18 mouse cellular contexts compared by ENCODE assay signal in genomic region chr8:33067453-33068039, GRCm38 (mm10).
DNase-seq lines count a peak whose midpoint lies in the region; ATAC-seq and TF ChIP-seq lines count a peak whose summit lies in the region.
"Had no signal": no experiment of that assay in that cellular context is flagged by ENCODE, and none has a peak within 500 bp of the region (broad histone marks: within the 10 kb centered on the region; RNA-seq: fewer than 3 reads in every experiment).

No protein-coding gene starts in this region.

- WGBS in hindbrain, embryonic 15.5 days: 49% methylated on average over 8 of the region's 8 CpGs
- 69% methylated on average over 8 of the region's 8 CpGs for WGBS in hindbrain, embryonic 11.5 days
- 34% methylated on average over 8 of the region's 8 CpGs for WGBS in lung, embryonic 14.5 days

- no peaks in the 10 kb centered on the region for H3K36me3 ChIP-seq in hindbrain, embryonic 15.5 days
- H3K36me3 ChIP-seq in hindbrain, embryonic 11.5 days (ENCODE audit: control insufficient read depth, insufficient read depth, low read length): no peaks in the 10 kb centered on the region
- H3K36me3 ChIP-seq in lung, embryonic 14.5 days (ENCODE audit: insufficient read depth): no peaks in the 10 kb centered on the region
- H3K36me3 ChIP-seq: embryonic facial prominence, embryonic 10.5 days; heart, embryonic 13.5 days; hindbrain, embryonic 13.5 days had no signal

- no peak overlapping the region for H3K4me2 ChIP-seq in hindbrain, embryonic 15.5 days
- H3K4me2 ChIP-seq in hindbrain, embryonic 11.5 days (replicated peaks; ENCODE audit: low read depth, low read length): no peak overlapping the region
- H3K4me2 ChIP-seq in lung, embryonic 14.5 days: no peak overlapping the region
- H3K4me2 ChIP-seq: heart, embryonic 13.5 days; hindbrain, embryonic 13.5 days had no signal

- H3K4me1 ChIP-seq in hindbrain, embryonic 15.5 days (replicated peaks): no peaks in the 10 kb centered on the region
- H3K4me1 ChIP-seq in hindbrain, embryonic 11.5 days (replicated peaks; ENCODE audit: control insufficient read depth, insufficient read depth, low read length): no peaks in the 10 kb centered on the region; the same call in 1 of the 2 replicates
- H3K4me1 ChIP-seq in lung, embryonic 14.5 days (ENCODE audit: insufficient read depth): no peaks in the 10 kb centered on the region
- H3K4me1 ChIP-seq: embryonic facial prominence, embryonic 10.5 days; heart, embryonic 13.5 days; hindbrain, embryonic 13.5 days had no signal

- no peaks in the 10 kb centered on the region for H3K27me3 ChIP-seq in hindbrain, embryonic 15.5 days
- H3K27me3 ChIP-seq in hindbrain, embryonic 11.5 days (ENCODE audit: control insufficient read depth, insufficient read depth, low read length): no peaks in the 10 kb centered on the region
- no peaks in the 10 kb centered on the region for H3K27me3 ChIP-seq in lung, embryonic 14.5 days (ENCODE audit: insufficient read depth, low read length)
- H3K27me3 ChIP-seq: heart, embryonic 13.5 days; hindbrain, embryonic 13.5 days had no signal

- H3K27ac ChIP-seq in hindbrain, embryonic 15.5 days (replicated peaks): no peak overlapping the region
- H3K27ac ChIP-seq in hindbrain, embryonic 11.5 days (ENCODE audit: low read depth, low read length): no peak overlapping the region
- no peak overlapping the region for H3K27ac ChIP-seq in lung, embryonic 14.5 days (ENCODE audit: low read depth)
- H3K27ac ChIP-seq: embryonic facial prominence, embryonic 10.5 days; heart, embryonic 13.5 days; hindbrain, embryonic 13.5 days had no signal

- H3K9ac ChIP-seq in hindbrain, embryonic 15.5 days: no peak overlapping the region
- H3K9ac ChIP-seq in hindbrain, embryonic 11.5 days (ENCODE audit: low read depth, low read length): no peak overlapping the region
- H3K9ac ChIP-seq in lung, embryonic 14.5 days: no peak overlapping the region
- H3K9ac ChIP-seq: heart, embryonic 13.5 days; hindbrain, embryonic 13.5 days had no signal

- no peak for TF ChIP-seq CTCF in lung, embryonic 14.5 days (IDR thresholded peaks at IDR 0.05; ENCODE audit: low read depth)

- no peak overlapping the region for H3K4me3 ChIP-seq in hindbrain, embryonic 15.5 days
- no peak overlapping the region for H3K4me3 ChIP-seq in hindbrain, embryonic 11.5 days (ENCODE audit: low read depth, low read length)
- H3K4me3 ChIP-seq in lung, embryonic 14.5 days (ENCODE audit: low read depth, low read length): no peak overlapping the region
- H3K4me3 ChIP-seq: embryonic facial prominence, embryonic 10.5 days; heart, embryonic 13.5 days; hindbrain, embryonic 13.5 days had no signal

- 0 out of 2 replicates have a peak, but pooled peaks have one; percentile 56 for ATAC-seq in hindbrain, embryonic 15.5 days (ENCODE audit: low FRiP score, low read depth)
- ATAC-seq in hindbrain, embryonic 11.5 days (ENCODE audit: low FRiP score): no peak
- peak; percentile 14; the same call in 1 of the 2 replicates for ATAC-seq in lung, embryonic 14.5 days (ENCODE audit: insufficient read depth)

- no peaks in the 10 kb centered on the region for H3K9me3 ChIP-seq in hindbrain, embryonic 15.5 days
- H3K9me3 ChIP-seq in hindbrain, embryonic 11.5 days (ENCODE audit: control insufficient read depth, low read length): no peaks in the 10 kb centered on the region
- no peaks in the 10 kb centered on the region for H3K9me3 ChIP-seq in lung, embryonic 14.5 days (ENCODE audit: low read depth, low read length)
- H3K9me3 ChIP-seq: embryonic facial prominence, embryonic 10.5 days; heart, embryonic 13.5 days; hindbrain, embryonic 13.5 days had no signal

- DNase-seq in cerebellum, postnatal 14 days: peak; percentile 43 to 56
- DNase-seq in cerebellum, adult 9-11 months: no peak
- DNase-seq in hindbrain, embryonic 11.5 days (ENCODE audit: low spot score): no peak
- peak; percentile 9 for DNase-seq in lung, embryonic 14.5 days
- DNase-seq in lung, postnatal 36 days: no peak
- DNase-seq in retina, embryonic 14.5 days (ENCODE audit: low spot score): peak; percentile 24
- DNase-seq in adrenal gland, adult (ENCODE audit: inconsistent age in 2 of 2, low spot score in 1 of 2): no peak
- DNase-seq: adrenal gland, postnatal 14 days; cerebellum, adult 18-20 months; cerebellum, postnatal 36 days; gastrocnemius, postnatal 36 days; heart, adult 11 months; heart, postnatal 36 days; kidney, adult 11 months had no signal

Comparison
In these comparisons a context has a peak if more than half of its experiments do, and no peak if none do; other contexts are left out.
1. DNase-seq: peak in cerebellum, postnatal 14 days (2 of 2), lung, embryonic 14.5 days (single experiment) and retina, embryonic 14.5 days (single experiment); none in cerebellum, adult 9-11 months (single experiment), hindbrain, embryonic 11.5 days (single experiment), lung, postnatal 36 days (single experiment) and adrenal gland, adult (0 of 2).